Mouse (Mus musculus) ES-E14 (cell line): ENCODE measurements at regions not wholly inside any gene's neighbourhood (a gene's known extent, or its start where the extent isn't known, plus 50 kb on each side); places are given as distances from the start of the nearest gene placed in this dataset.

Source experiments
- CHD2 ChIP-seq: IDR thresholded peaks from 2 replicates; pipeline ENCODE4 v1.6.1; 2014; ENCODE audit warnings: mild to moderate bottlenecking, low read depth, low read length, inconsistent platforms
- ZC3H11A ChIP-seq: IDR thresholded peaks from 2 replicates; pipeline ENCODE4 v1.6.1; 2012; ENCODE audit warnings: low read depth, mild to moderate bottlenecking, inconsistent platforms, low read length, borderline replicate concordance

DNA sequence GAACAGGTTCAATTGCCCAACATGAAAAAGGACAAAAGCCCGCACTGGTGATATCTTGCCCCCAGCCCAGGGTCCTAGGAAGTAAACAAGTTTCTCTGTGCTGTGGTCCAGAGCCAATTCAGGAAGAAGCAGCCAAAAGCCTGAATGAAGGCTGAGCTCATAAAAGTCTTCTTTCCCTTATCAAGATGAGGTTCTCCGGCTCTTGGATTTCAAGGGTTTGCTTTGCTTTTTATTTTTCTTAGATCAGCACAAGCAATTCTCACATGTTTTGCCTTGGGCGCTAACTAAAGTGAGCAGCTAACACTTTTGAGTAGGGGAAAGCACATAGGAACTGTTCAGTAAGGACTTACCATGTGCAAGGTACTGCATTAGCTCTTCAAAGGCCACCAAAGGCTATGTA lies 2208.0 kb upstream of the Gm7489 start:
- TF ChIP-seq CHD2: no peak
- TF ChIP-seq ZC3H11A: no peak
